Mouse (Mus musculus) limb, embryonic 14.5 days (tissue): ENCODE measurements around the gene Tgfbi. TPM values are rescaled to one million over a fixed set of nuclear protein-coding genes. Genes with fewer than 3 reads are reported as not detected.

Experiments
- ATAC-seq: fragments of 200-750 bp; cut with Nextera tagmentation; 2 replicates; pipeline ENCODE4 v1.8.0; 2017; ENCODE audit warnings: low read depth, moderate number of reproducible peaks, moderate TSS enrichment; ENCODE audit not compliant: low FRiP score
- DNase-seq: peaks from one replicate; pipeline ENCODE4 v3.0.0-alpha.2; 2015; ENCODE audit warnings: low spot score
- H3K27ac ChIP-seq: fragments of 300-500 bp; sonication (generic); replicated peaks from 2 replicates; pipeline ENCODE4 v1.5.1; 2014; ENCODE audit warnings: low read depth, mild to moderate bottlenecking, low read length, moderate library complexity, mixed read lengths
- H3K27me3 ChIP-seq: fragments of 300-500 bp; sonication (generic); 2 replicates; pipeline ENCODE4 v1.6.1; 2014; ENCODE audit warnings: low read length, mixed read lengths; ENCODE audit not compliant: control insufficient read depth, insufficient read depth
- H3K36me3 ChIP-seq: fragments of 300-500 bp; sonication (generic); 2 replicates; pipeline ENCODE4 v1.6.1; 2014; ENCODE audit warnings: mild to moderate bottlenecking, low read length, moderate library complexity, mixed read lengths; ENCODE audit not compliant: control insufficient read depth, insufficient read depth
- H3K4me1 ChIP-seq: fragments of 300-500 bp; sonication (generic); 2 replicates; pipeline ENCODE4 v1.6.1; 2014; ENCODE audit warnings: antibody characterized with exemption, low read length, mixed read lengths; ENCODE audit not compliant: control insufficient read depth, insufficient read depth
- H3K4me2 ChIP-seq: fragments of 300-500 bp; sonication (generic); replicated peaks from 2 replicates; pipeline ENCODE4 v1.6.1; 2014; ENCODE audit warnings: low read depth, mild to moderate bottlenecking, low read length, moderate library complexity; ENCODE audit not compliant: severe bottlenecking
- H3K4me3 ChIP-seq: fragments of 300-500 bp; sonication (generic); replicated peaks from 2 replicates; pipeline ENCODE4 v1.5.1; 2014; ENCODE audit warnings: low read length
- H3K9ac ChIP-seq: fragments of 300-500 bp; sonication (generic); 2 replicates; pipeline ENCODE4 v1.6.1; 2014; ENCODE audit warnings: mild to moderate bottlenecking, low read depth, low read length, moderate library complexity; ENCODE audit not compliant: severe bottlenecking
- H3K9me3 ChIP-seq: fragments of 300-500 bp; sonication (generic); 2 replicates; pipeline ENCODE4 v1.6.1; 2016; ENCODE audit warnings: low read length; ENCODE audit not compliant: control insufficient read depth
- POLR2A ChIP-seq: fragments of 200-500 bp; IDR thresholded peaks from 2 replicates; pipeline ENCODE4 v1.8.0; 2012; ENCODE audit warnings: inconsistent platforms, mild to moderate bottlenecking, moderate library complexity, borderline replicate concordance; ENCODE audit not compliant: insufficient read depth, insufficient read length; ENCODE audit errors: extremely low read depth
- WGBS: fragments of 180-500 bp; shearing (Covaris S2); extraction: QIAGEN DNeasy Blood & Tissue Kit; methylation state at CpG from one replicate; pipeline ENCODE4 v1.1.7; 2014; 5-methylcytosine and 5-hydroxymethylcytosine counted together
- polyA plus RNA-seq, 2 experiments: library from polyadenylated mRNA; depleted of rRNA in 1 of 2; stranded (reverse) in 1 of 2; unstranded in 1 of 2; fragments of >200 nt; fragmentation: Nextera tagmentation in 1 of 2; extraction: Ambion mirVana in 1 of 2; gene quantifications; 2 replicates each; pipeline versions ENCODE4 v1.2.1 to v1.2.3; 2012 to 2014

Tgfbi gene
- polyA plus RNA-seq, 2 experiments: 99.3 to 146 TPM

DNA sequence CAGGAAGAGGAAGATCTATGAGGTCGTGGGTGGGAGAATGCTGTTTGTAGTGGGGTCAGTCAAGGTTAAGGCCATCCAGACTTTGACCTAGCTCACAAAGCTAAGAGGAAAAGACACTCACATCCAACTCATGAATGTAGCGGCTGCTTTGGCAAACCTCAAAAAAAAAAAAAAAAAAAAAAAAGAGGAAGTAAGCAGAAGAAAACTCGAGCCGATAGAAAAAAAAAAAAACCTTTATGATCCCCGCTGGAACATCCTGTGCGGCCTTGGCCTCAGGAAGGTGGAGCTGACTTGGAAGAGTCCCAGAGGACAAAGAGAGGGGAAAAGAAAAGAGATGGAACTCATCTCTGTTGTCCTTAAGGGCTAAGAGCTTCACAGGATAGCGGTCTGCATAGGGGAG is 7.1 kb downstream of the Tgfbi start:
- WGBS: 40% methylated on average over 7 of the region's 7 CpGs
- TF ChIP-seq POLR2A: no peak

DNA sequence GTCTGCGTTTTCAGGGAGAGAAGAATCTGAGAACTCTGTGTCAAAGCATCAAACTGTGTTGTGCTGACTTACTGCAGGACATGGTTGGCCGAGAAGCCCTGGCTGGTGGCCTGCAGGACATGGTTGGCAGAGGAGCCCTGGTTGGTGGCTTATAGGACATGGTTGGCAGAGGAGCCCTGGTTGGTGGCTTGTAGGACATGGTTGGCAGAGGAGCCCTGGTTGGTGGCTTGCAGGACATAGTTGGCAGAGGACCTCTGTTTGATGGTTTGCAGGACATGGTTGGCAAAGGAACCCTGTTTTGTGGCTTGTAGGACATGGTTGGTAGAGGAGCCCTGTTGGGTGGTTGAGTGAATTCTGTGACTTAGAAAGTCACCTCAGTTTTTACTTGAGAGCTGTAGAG is 7.9 kb downstream of the Tgfbi start:
- 100% methylated on average over 2 of the region's 2 CpGs for WGBS
- H3K9me3 ChIP-seq: no peaks in the 10 kb centered on the region
- peaks cover 63% of the 10 kb centered on the region for H3K4me1 ChIP-seq
- H3K27me3 ChIP-seq: no peaks in the 10 kb centered on the region
- H3K4me2 ChIP-seq: no peak overlapping the region
- DNase-seq (no peak), ATAC-seq (no peak)
- no peak overlapping the region for H3K4me3 ChIP-seq
- TF ChIP-seq POLR2A: no peak
- H3K27ac ChIP-seq: no peak overlapping the region
- peaks cover 19% of the 10 kb centered on the region for H3K36me3 ChIP-seq
- no peak overlapping the region for H3K9ac ChIP-seq

More for the DNA sequence above, 7.1 kb downstream of the Tgfbi start:
- Histone ChIP-seq H3K27me3 (no peaks in the 10 kb centered on the region), H3K9me3 (no peaks in the 10 kb centered on the region), H3K27ac (no peak overlapping the region), H3K4me3 (no peak overlapping the region), H3K9ac (no peak overlapping the region), H3K4me2 (no peak overlapping the region), H3K4me1 (peaks cover 63% of the 10 kb centered on the region), H3K36me3 (peaks cover 19% of the 10 kb centered on the region)
- no peak for ATAC-seq
- no peak for DNase-seq

DNA sequence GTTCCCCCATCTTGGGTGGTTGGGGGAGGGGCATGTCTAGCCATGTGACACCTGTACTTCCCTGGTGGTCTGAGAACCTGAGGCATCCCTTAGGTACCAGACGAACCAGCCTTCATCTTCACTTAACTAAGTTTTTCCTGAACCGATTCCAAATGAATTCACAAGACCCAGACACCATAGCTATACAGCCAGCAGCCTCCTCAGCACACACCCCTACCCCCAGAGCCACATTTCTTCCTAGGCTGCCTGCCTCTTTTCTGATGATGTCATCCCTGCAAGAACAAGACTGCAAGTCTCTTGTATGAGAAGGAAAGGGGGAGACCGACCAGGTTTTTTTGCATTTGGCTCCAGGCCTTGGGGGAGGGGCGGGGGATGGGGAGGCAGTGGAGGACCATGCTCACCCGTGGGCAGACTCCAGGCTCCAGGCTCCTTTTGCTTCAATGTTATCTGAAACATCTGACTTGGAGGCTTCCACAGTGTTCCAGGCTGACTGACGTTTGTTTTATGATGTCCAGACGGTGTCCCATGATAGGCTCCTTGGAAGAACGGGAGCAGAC is 13.0 kb downstream of the Tgfbi start:
- 25% methylated on average over 8 of the region's 8 CpGs for WGBS
- TF ChIP-seq POLR2A: no peak
- H3K4me2 ChIP-seq: no peak overlapping the region
- no peak overlapping the region for H3K9ac ChIP-seq
- no peaks in the 10 kb centered on the region for H3K27me3 ChIP-seq
- H3K27ac ChIP-seq: peak overlapping the region; percentile 85
- H3K4me3 ChIP-seq: no peak overlapping the region
- DNase-seq: peak; percentile 49
- H3K9me3 ChIP-seq: no peaks in the 10 kb centered on the region
- peaks cover 36% of the 10 kb centered on the region for H3K36me3 ChIP-seq
- ATAC-seq: peak; percentile 77
- H3K4me1 ChIP-seq: peaks cover 42% of the 10 kb centered on the region

DNA sequence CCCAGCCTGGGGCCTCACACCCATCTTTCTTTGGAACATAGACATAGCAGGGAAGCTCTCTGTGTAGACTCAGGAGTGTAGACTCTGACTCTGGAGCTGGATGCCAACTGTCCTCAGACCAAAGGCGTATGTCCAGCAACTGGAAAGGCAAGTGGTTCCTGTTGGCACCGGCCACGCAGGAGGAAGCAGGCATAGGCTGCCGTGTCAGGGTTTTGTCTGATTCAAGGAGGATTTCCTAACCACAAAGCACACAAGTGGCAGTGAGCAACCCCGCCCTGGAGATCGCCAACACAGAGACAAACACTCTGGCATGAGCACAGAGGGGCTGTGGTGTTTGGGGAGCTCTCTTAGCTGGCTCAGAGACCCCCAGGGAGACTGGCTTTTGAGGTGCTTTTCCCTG is 17.2 kb downstream of the Tgfbi start:
- no peaks in the 10 kb centered on the region for H3K27me3 ChIP-seq
- H3K4me3 ChIP-seq: no peak overlapping the region
- peaks cover 70% of the 10 kb centered on the region for H3K36me3 ChIP-seq
- TF ChIP-seq POLR2A: no peak
- H3K4me2 ChIP-seq: no peak overlapping the region
- WGBS: 76% methylated on average over 6 of the region's 6 CpGs
- H3K4me1 ChIP-seq: peaks cover 15% of the 10 kb centered on the region
- no peak overlapping the region for H3K27ac ChIP-seq
- ATAC-seq: no peak
- H3K9ac ChIP-seq: no peak overlapping the region
- H3K9me3 ChIP-seq: no peaks in the 10 kb centered on the region
- no peak for DNase-seq

DNA sequence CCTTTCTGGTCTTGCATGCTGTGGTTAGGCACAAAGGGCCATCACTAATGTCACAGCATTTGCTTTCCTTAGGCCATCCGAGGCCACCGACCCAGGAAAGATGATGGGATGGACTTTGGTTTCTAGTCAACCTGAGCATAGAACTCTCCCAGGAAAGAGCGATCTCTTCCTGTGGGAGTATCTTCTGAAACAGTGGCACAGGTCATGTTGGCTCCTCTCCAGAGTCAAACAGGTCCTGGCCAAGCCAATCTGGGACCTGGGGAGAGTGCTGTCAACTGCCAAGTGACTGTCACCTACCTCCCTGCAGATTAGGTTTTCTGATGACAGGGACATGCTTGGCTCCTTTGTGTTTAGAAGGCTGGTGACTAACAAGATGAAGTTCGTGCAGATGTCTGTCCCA is 20.8 kb downstream of the Tgfbi start:
- H3K27ac ChIP-seq: no peak overlapping the region
- no peaks in the 10 kb centered on the region for H3K9me3 ChIP-seq
- DNase-seq: no peak
- no peak for ATAC-seq
- H3K4me3 ChIP-seq: no peak overlapping the region
- peaks cover 16% of the 10 kb centered on the region for H3K4me1 ChIP-seq
- no peak for TF ChIP-seq POLR2A
- H3K4me2 ChIP-seq: no peak overlapping the region
- peaks cover 77% of the 10 kb centered on the region for H3K36me3 ChIP-seq
- H3K27me3 ChIP-seq: no peaks in the 10 kb centered on the region
- H3K9ac ChIP-seq: no peak overlapping the region
- 93% methylated on average over 4 of the region's 4 CpGs for WGBS

DNA sequence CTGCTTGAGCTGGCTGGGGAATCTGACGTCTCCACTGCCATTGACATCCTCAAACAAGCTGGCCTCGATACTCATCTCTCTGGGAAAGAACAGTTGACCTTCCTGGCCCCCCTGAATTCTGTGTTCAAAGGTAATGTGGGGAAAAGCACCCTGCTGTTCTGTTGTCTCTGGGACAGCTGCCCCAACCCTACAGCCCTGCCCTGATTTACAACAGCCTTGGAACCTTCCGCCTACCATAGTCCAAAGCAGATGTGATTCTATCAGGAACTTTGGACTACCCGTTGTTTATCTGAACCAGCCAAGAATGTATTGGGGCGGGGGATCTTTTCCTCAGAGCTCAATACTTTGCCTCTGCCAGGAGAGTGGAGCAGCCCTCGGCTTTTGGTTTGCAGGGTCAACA is 21.2 kb downstream of the Tgfbi start:
- Histone ChIP-seq H3K27ac (no peak overlapping the region), H3K9me3 (no peaks in the 10 kb centered on the region), H3K27me3 (no peaks in the 10 kb centered on the region), H3K4me2 (no peak overlapping the region), H3K4me3 (no peak overlapping the region), H3K9ac (no peak overlapping the region), H3K4me1 (peaks cover 20% of the 10 kb centered on the region), H3K36me3 (peaks cover 74% of the 10 kb centered on the region)
- no peak for TF ChIP-seq POLR2A
- WGBS: 60% methylated on average over 6 of the region's 6 CpGs
- no peak for DNase-seq
- no peak for ATAC-seq
